Mouse (Mus musculus) C2C12 (cell line): ENCODE measurements around the gene Itsn2.

Experiments
- CEBPB ChIP-seq: IDR thresholded peaks from one replicate; pipeline ENCODE4 v1.6.1; 2011; ENCODE audit warnings: low read depth, mild to moderate bottlenecking, control low read depth, moderate library complexity
- CTCF ChIP-seq: IDR thresholded peaks from one replicate; pipeline ENCODE4 v1.5.1; 2011; ENCODE audit not compliant: control insufficient read depth, insufficient read depth, insufficient read length
- MAX ChIP-seq: IDR thresholded peaks from one replicate; pipeline ENCODE4 v1.6.1; 2011; ENCODE audit warnings: mild to moderate bottlenecking, control low read depth
- USF1 ChIP-seq: IDR thresholded peaks from one replicate; pipeline ENCODE4 v1.6.1; 2011; ENCODE audit warnings: low read depth, mild to moderate bottlenecking, control low read depth, moderate library complexity

- no peak for TF ChIP-seq CTCF
- TF ChIP-seq USF1: no peak
- no peak for TF ChIP-seq MAX
- TF ChIP-seq CEBPB: no peak
Observed at GRCm38 (mm10) chr12:4656813-4657212, 64.4 kb downstream of the Itsn2 start.
